ENCODE assay signal across 8 mouse cellular contexts in genomic region chr11:24689807-24690333, GRCm38 (mm10).
DNase-seq lines count a peak whose midpoint lies in the region; ATAC-seq and TF ChIP-seq lines count a peak whose summit lies in the region.

No protein-coding gene starts in this region.

- no peaks in the 10 kb centered on the region for H3K4me1 ChIP-seq in liver, embryonic 14.5 days (replicated peaks; ENCODE audit: control insufficient read depth in 2 of 2, insufficient read depth in 2 of 2, low read length in 1 of 2)

- 32% methylated on average over 7 of the region's 7 CpGs for WGBS in liver, embryonic 14.5 days (ENCODE audit: insufficient replicate concordance)

- no peaks in the 10 kb centered on the region for H3K9me3 ChIP-seq in liver, embryonic 14.5 days (ENCODE audit: control insufficient read depth, low read length)

- peak; percentile 60 for TF ChIP-seq CTCF in liver, embryonic 14.5 days (IDR thresholded peaks at IDR 0.05; ENCODE audit: low read depth)

- H3K9ac ChIP-seq in liver, embryonic 14.5 days (replicated peaks), result no peak overlapping the region

- no peak overlapping the region for H3K4me3 ChIP-seq in liver, embryonic 14.5 days (ENCODE audit: insufficient read depth in 1 of 2, low read depth in 2 of 2, low read length in 2 of 2)

- TF ChIP-seq EP300 in liver, embryonic 14.5 days (IDR thresholded peaks at IDR 0.05; ENCODE audit: low read depth), result no peak

- no peak overlapping the region for H3K27ac ChIP-seq in liver, embryonic 14.5 days

- H3K4me2 ChIP-seq in liver, embryonic 14.5 days (ENCODE audit: low read depth), result no peak overlapping the region

- intact Hi-C loops in heart, postnatal 10 days (cut with DNase I), result no loop called here

- H3K36me3 ChIP-seq in liver, embryonic 14.5 days (replicated peaks; ENCODE audit: control insufficient read depth, insufficient read depth, low read depth), result no peaks in the 10 kb centered on the region

- DNase-seq in heart, postnatal 10 days, result peak; percentile 32 to 48
- DNase-seq in heart, adult 11 months, result no peak
- DNase-seq in 3134 (ENCODE audit: extremely low read depth, insufficient read length, low spot score) (peak; percentile 1), R1 (ENCODE audit: low read depth, low spot score) (peak; percentile 78)
- peak; percentile 33 to 40 for DNase-seq in cerebellum, postnatal 36 days
- DNase-seq in liver, embryonic 14.5 days (ENCODE audit: low read depth in 3 of 3, low spot score in 3 of 3), result peak in 2 of 3 experiments; percentile 1 to 2
- DNase-seq in spleen, adult 18-20 months, result peak; percentile 33 to 67
- no peak for DNase-seq in Muller cell, postnatal 12 days (ENCODE audit: inconsistent ontology term)

- H3K27me3 ChIP-seq in liver, embryonic 14.5 days (ENCODE audit: control insufficient read depth, insufficient read depth, low read length), result no peaks in the 10 kb centered on the region

- no peak for ATAC-seq in liver, embryonic 14.5 days (ENCODE audit: insufficient read depth)

Comparison
In these comparisons a context has a peak if more than half of its experiments do, and no peak if none do; other contexts are left out.
1. DNase-seq: peak in heart, postnatal 10 days (2 of 2), 3134 (single experiment), R1 (single experiment), cerebellum, postnatal 36 days (2 of 2), liver, embryonic 14.5 days (2 of 3) and spleen, adult 18-20 months (2 of 2); none in heart, adult 11 months (single experiment) and Muller cell, postnatal 12 days (single experiment).